Mouse (Mus musculus): ENCODE measurements around the gene BC052040.

- TF ChIP-seq GATA1 (IDR thresholded peaks at IDR 0.05; ENCODE audit: borderline replicate concordance, low read length) (no peak), FLI1 (IDR thresholded peaks at IDR 0.05; ENCODE audit: low read length) (no peak)
These were observed 27.5 kb downstream of the BC052040 start for GRCm38 (mm10) chr2:115609020-115609419.

All from megakaryocyte, embryonic 14.5 days (primary cell).